Mouse (Mus musculus) kidney, embryonic 16.5 days (tissue): ENCODE results near the gene Olfr193. TPM values are rescaled to one million over a fixed set of nuclear protein-coding genes. Genes with fewer than 3 reads are reported as not detected.
"Not testable (repeated sequence)": the region's sequence is repeated elsewhere in the genome, so short reads cannot be mapped to it uniquely, and the experiment has no call there.

Source experiments
- ATAC-seq: fragments of 200-750 bp; cut with Nextera tagmentation; 2 replicates; pipeline ENCODE4 v1.8.0; 2017; ENCODE audit warnings: moderate TSS enrichment; ENCODE audit not compliant: low FRiP score, low TSS enrichment
- H3K27ac ChIP-seq: fragments of 300-500 bp; sonication (generic); 2 replicates; pipeline ENCODE4 v1.5.1; 2014; ENCODE audit warnings: low read length
- H3K27me3 ChIP-seq: fragments of 300-500 bp; sonication (generic); 2 replicates; pipeline ENCODE4 v1.6.1; 2014; ENCODE audit warnings: low read length, control low read depth, mixed read lengths; ENCODE audit not compliant: insufficient read depth
- H3K36me3 ChIP-seq: fragments of 300-500 bp; sonication (generic); 2 replicates; pipeline ENCODE4 v1.6.1; 2014; ENCODE audit warnings: low read length, control low read depth, mixed read lengths; ENCODE audit not compliant: insufficient read depth
- H3K4me1 ChIP-seq: fragments of 300-500 bp; sonication (generic); 2 replicates; pipeline ENCODE4 v1.6.1; 2014; ENCODE audit warnings: low read length, control low read depth, mixed read lengths; ENCODE audit not compliant: insufficient read depth
- H3K4me2 ChIP-seq: fragments of 300-500 bp; sonication (generic); replicated peaks from 2 replicates; pipeline ENCODE4 v1.6.1; 2014; ENCODE audit warnings: low read depth, low read length
- H3K4me3 ChIP-seq: fragments of 300-500 bp; sonication (generic); 2 replicates; pipeline ENCODE4 v1.5.1; 2014; ENCODE audit warnings: mild to moderate bottlenecking, low read length
- H3K9ac ChIP-seq: fragments of 300-500 bp; sonication (generic); replicated peaks from 2 replicates; pipeline ENCODE4 v1.6.1; 2014; ENCODE audit warnings: low read length
- H3K9me3 ChIP-seq: fragments of 300-500 bp; sonication (generic); 2 replicates; pipeline ENCODE4 v1.6.1; 2016; ENCODE audit warnings: low read length, control low read depth
- WGBS: fragments of 180-500 bp; shearing (Covaris S2); extraction: QIAGEN DNeasy Blood & Tissue Kit; methylation state at CpG from one replicate; pipeline ENCODE4 v1.1.7; 2014; 5-methylcytosine and 5-hydroxymethylcytosine counted together
- polyA plus RNA-seq: library from polyadenylated mRNA; unstranded; fragments of >200 nt; fragmentation: Nextera tagmentation; extraction: Ambion mirVana; gene quantifications from 2 replicates; pipeline ENCODE4 v1.2.1, GENCODE M21; 2015

Olfr193 gene
- polyA plus RNA-seq, 1 experiment from 2014 or later, result not detected

GRCm38 (mm10) chr16:59077905-59078304 lies 33.8 kb downstream of the Olfr193 start, which contains the start of gene Olfr190:
TSS of gene Olfr190 (minus strand) at chr16:59078005.
- H3K9ac ChIP-seq, result no peak within 1 kb of the TSS
- no peak within 1 kb of the TSS for H3K27ac ChIP-seq
- ATAC-seq, result no peak
- WGBS, result 86% methylated on average over 5 of the region's 5 CpGs
- H3K4me3 ChIP-seq, result no peak within 1 kb of the TSS
- H3K27me3 ChIP-seq, result no peaks in the 10 kb centered on the region
- no peaks in the 10 kb centered on the region for H3K36me3 ChIP-seq
- H3K4me2 ChIP-seq, result no peak within 1 kb of the TSS
- H3K9me3 ChIP-seq, result no peaks in the 10 kb centered on the region
- no peaks in the 10 kb centered on the region for H3K4me1 ChIP-seq

- Histone ChIP-seq H3K4me3 (no peak overlapping the region), H3K27ac (no peak overlapping the region), H3K36me3 (no peaks in the 10 kb centered on the region), H3K4me1 (no peaks in the 10 kb centered on the region), H3K9ac (no peak overlapping the region), H3K9me3 (no peaks in the 10 kb centered on the region), H3K4me2 (no peak overlapping the region), H3K27me3 (no peaks in the 10 kb centered on the region)
- no peak for ATAC-seq
- WGBS, result 87% methylated on average over 1 of the region's 1 CpGs
Measured at GRCm38 (mm10) chr16:59073520-59073919, 38.2 kb downstream of the Olfr193 start.

GRCm38 (mm10) chr16:59071755-59072154 lies 39.9 kb downstream of the Olfr193 start:
- Histone ChIP-seq H3K4me2 (no peak overlapping the region), H3K27me3 (no peaks in the 10 kb centered on the region), H3K27ac (no peak overlapping the region), H3K4me3 (no peak overlapping the region), H3K36me3 (no peaks in the 10 kb centered on the region), H3K4me1 (no peaks in the 10 kb centered on the region), H3K9me3 (no peaks in the 10 kb centered on the region), H3K9ac (no peak overlapping the region)
- no peak for ATAC-seq

- not testable (repeated sequence) for H3K27me3 ChIP-seq, H3K36me3 ChIP-seq, H3K27ac ChIP-seq, H3K4me3 ChIP-seq, H3K9ac ChIP-seq, H3K4me2 ChIP-seq, H3K4me1 ChIP-seq, ATAC-seq, H3K9me3 ChIP-seq
- WGBS, result 70% methylated on average over 3 of the region's 3 CpGs
Measured at GRCm38 (mm10) chr16:59062411-59062810, 49.3 kb downstream of the Olfr193 start.

Other genes with a start within 250 kb of the Olfr193 start
- gene Olfr177, start 237.1 kb downstream of the Olfr193 start, polyA plus RNA-seq, result not detected in 2 replicates
- not detected in 2 replicates for gene Olfr178, start 219.8 kb downstream of the Olfr193 start, polyA plus RNA-seq
- gene Olfr181, start 183.1 kb downstream of the Olfr193 start, polyA plus RNA-seq, result not detected in 2 replicates
- gene Olfr180, start 182.5 kb downstream of the Olfr193 start, polyA plus RNA-seq, result not detected in 2 replicates
- not detected in 2 replicates for gene Olfr183, start 116.5 kb downstream of the Olfr193 start, polyA plus RNA-seq
- not detected in 2 replicates for gene Olfr186, start 81.6 kb downstream of the Olfr193 start, polyA plus RNA-seq
- gene Olfr187, start 72.1 kb downstream of the Olfr193 start, polyA plus RNA-seq, result not detected in 2 replicates
- not detected in 2 replicates for gene Olfr190, start 33.9 kb downstream of the Olfr193 start, polyA plus RNA-seq
- not detected in 2 replicates for gene Olfr191, start 22.1 kb downstream of the Olfr193 start, polyA plus RNA-seq
- not detected in 2 replicates for gene Olfr194, start 9.2 kb upstream of the Olfr193 start, polyA plus RNA-seq
- not detected in 2 replicates for gene Olfr195, start 35.2 kb upstream of the Olfr193 start, polyA plus RNA-seq
- gene Olfr196, start 58.6 kb upstream of the Olfr193 start, polyA plus RNA-seq, result not detected in 2 replicates
- gene Olfr198, start 91.7 kb upstream of the Olfr193 start, polyA plus RNA-seq, result not detected in 2 replicates
- gene Olfr199, start 107.9 kb upstream of the Olfr193 start, polyA plus RNA-seq, result not detected in 2 replicates
- gene Olfr201, start 160.8 kb upstream of the Olfr193 start, polyA plus RNA-seq, result not detected in 2 replicates
- gene Olfr202, start 174.9 kb upstream of the Olfr193 start, polyA plus RNA-seq, result not detected in 2 replicates
- not detected in 2 replicates for gene Olfr203, start 187.0 kb upstream of the Olfr193 start, polyA plus RNA-seq
- gene Olfr204, start 206.4 kb upstream of the Olfr193 start, polyA plus RNA-seq, result not detected in 2 replicates
- not detected in 2 replicates for gene Olfr205, start 219.3 kb upstream of the Olfr193 start, polyA plus RNA-seq
- gene Olfr206, start 237.4 kb upstream of the Olfr193 start, polyA plus RNA-seq, result not detected in 2 replicates